Mouse (Mus musculus) v-Abl transformed pro-B cells (cell line): ENCODE data around the gene Tmem110.

Experiments
- in situ Hi-C, 2 experiments: fragments of 400-800 bp; cut with MboI; formaldehyde crosslinking; loops; one replicate each; pipeline ENCODE4 v1.15.1; 2025; ENCODE audit not compliant: unreplicated experiment in 2 of 2

Tmem110 gene

DNA sequence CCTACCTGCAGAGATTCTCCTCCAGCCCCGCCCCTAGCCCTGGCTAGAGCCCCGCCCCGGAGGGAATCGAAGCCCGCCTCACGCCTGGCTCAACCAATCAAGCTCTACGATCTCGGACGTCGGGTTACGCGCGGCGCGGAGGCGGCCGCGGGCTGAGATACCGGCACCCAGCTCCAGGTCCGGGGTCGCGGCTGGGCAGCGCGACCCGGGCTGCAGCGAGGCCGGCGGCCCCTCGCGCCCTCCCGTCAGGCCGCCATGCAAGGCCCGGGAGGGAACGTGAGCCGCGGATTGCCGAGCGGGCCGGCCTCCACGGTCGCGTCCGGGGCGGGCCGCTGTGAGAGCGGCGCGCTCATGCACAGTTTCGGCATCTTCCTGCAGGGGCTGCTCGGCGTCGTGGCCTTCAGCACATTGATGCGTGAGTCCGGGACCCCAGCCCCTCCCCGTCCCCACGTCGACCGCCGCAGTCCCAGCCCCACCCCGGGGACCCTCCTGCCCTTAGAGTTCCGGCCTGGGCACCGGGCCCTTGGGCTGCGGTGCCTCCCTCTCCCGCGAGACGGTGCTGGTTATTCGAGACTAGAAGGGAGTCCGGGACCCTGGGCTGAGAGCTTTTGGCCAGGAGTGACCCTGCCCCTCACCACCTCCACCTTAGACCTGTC is at the start of gene Tmem110:
TSS of gene Tmem110 (plus strand) at position 115 of the 656 bp plus-strand sequence.
- in situ Hi-C loops, result no loop called here

GRCm38 (mm10) chr14:30784614-30785013 is 40.8 kb upstream of the Tmem110 start:
- in situ Hi-C loops, result no loop called here

GRCm38 (mm10) chr14:30789471-30789870 is 35.9 kb upstream of the Tmem110 start:
- in situ Hi-C loops, result no loop called here

DNA sequence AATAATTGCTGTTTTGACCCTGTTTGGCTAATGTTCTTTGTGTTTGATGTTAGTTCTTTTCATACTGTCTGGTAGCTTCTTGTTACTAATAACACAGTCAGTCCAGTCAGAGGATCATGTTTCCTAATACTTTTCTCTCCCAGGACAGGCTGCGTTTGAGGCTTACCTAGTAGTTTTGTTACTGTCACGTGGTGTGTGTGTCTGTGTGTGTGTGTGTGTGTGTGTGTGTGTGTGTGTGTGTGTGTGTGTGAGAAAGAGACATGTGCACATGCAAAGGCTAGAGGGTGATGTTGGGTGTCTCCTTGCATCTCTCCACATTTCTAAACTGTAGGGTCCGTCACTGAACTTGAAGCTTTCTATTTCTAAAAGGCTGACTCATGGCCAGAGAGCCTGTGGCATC is 32.5 kb upstream of the Tmem110 start:
- in situ Hi-C loops, result no loop called here

DNA sequence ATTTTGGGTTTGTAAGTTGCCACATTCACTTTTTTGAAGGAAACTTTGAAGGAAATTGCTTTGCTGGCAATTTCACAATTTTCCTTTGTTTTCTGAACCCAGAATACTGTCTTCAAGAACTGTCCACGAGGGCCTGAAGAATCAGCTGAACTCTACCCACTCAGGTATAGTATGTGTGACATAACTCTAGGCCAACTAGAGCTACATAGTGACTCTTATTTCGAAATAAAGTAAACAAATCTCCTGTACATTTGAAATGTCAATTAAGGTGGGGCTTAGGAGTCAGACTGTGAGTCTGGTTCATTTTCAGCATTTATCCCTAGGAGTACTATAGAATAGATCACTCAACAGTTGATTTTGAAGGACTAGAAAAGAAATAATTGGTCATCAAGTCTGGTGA is 23.6 kb upstream of the Tmem110 start:
- in situ Hi-C loops, result no loop called here

- in situ Hi-C loops, result no loop called here
These were observed 4.3 kb upstream of the Tmem110 start for GRCm38 (mm10) chr14:30821136-30821535.

- in situ Hi-C loops, result no loop called here
These were observed 864 bp upstream of the Tmem110 start for GRCm38 (mm10) chr14:30824456-30824995.

GRCm38 (mm10) chr14:30825021-30825475 is 342 bp upstream of the Tmem110 start:
- in situ Hi-C loops, result no loop called here

DNA sequence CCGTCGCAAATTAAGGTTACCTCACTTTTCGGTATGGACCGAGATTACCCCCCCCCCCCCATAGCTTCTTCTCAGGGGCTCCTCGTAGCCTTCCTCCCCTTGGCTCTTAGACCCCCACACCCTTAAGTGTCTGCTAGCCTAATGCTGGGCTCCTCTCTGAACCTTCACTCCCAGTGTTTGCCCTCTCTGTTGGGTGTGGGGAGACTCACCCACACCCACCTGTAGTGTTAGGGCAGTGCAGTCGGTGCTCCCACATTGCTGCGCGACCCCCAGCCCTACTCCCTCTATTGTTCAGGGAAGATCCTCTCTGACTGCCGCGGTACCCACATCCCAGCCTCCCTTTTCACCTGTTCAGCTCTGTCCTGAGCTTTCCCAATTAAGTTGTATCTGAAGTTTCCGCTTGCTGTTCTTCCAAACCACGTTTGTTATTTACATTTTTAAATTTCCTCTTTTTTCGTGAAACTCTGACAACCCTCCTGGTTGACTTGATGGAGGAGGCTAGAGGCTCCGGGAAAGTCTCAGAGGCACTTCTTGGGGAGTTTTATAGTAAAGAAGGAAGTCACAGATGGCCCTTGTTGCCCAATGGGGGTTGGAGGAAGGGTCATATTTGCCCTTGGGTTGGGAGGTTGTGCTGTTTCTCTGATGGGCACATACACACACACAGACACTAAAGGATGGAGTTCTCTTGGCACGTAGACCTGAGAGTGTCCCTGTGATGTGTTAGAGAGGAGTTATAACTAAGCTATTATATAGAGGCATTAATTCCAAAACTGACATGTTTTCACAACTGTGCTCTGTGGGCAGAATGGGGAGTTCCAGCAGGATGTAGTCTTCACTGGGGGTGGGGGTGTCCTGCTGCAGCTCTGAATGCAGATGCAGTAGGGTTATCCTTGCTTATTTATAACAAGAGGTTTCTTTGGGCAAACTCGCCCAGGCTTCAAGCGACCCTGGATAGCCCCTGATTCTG is 1.1 kb downstream of the Tmem110 start:
- in situ Hi-C loops, result no loop called here

GRCm38 (mm10) chr14:30827480-30827879 is 2.1 kb downstream of the Tmem110 start:
- in situ Hi-C loops, result no loop called here

GRCm38 (mm10) chr14:30828077-30828476 is 2.7 kb downstream of the Tmem110 start:
- in situ Hi-C loops, result no loop called here

GRCm38 (mm10) chr14:30828635-30829460 is 3.5 kb downstream of the Tmem110 start:
- in situ Hi-C loops, result no loop called here

- in situ Hi-C loops, result no loop called here
These were observed 12.1 kb downstream of the Tmem110 start for GRCm38 (mm10) chr14:30837416-30837996.

DNA sequence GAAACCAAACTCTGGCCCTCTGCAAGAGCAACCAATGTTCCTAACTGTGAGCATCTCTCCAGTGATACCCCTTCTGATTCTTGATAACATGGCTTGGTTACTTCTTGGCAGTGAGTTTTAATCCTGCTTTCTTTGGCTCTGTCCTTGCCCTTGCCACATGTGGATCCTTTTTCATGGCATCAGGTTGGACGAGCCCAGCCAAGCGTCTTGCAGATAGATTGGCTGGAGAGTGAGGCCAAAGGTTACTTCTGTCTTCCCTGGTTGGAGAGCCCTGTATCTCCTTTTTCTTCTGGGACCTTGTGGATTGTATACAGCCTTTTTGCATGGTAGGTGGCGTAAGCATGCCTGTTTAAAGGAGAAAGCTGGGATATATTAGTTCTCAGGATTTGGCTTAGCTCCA is 18.3 kb downstream of the Tmem110 start:
- in situ Hi-C loops, result no loop called here

GRCm38 (mm10) chr14:30850504-30850903 is 25.1 kb downstream of the Tmem110 start:
- in situ Hi-C loops, result loop anchor here (5.0 to 10.0 kb wide), 2 partner anchors 136 to 153 kb away; partner anchors contain the start of gene Sfmbt1 (in 1 of the 2)

DNA sequence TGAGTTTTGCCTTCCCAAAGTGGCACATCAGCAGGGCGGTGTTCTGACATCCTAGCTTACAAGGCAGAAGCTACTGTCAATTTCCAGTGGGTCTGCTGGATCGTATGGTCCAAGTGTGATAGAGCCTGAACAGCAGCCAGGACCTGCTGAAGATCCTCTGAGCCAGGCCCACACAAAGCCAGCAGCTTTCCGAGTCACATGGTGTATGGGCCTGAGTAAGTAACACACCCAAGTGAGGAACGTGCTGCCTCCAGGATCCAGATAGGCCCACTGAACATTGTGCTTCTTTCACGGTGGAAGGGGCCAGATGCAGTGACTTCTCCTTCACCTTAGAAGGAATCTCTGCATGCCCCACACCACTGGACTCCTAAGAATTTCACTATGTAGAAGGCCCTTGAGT is 26.9 kb downstream of the Tmem110 start:
- in situ Hi-C loops, result loop anchor here (5.0 to 10.0 kb wide), 2 partner anchors 138 to 155 kb away; partner anchors contain the start of gene Sfmbt1 (in 1 of the 2)

- in situ Hi-C loops, result loop anchor here in 1 of 2 experiments (5.0 to 10.0 kb wide), 2 partner anchors 141 to 268 kb away; partner anchors contain the start of gene Sfmbt1
These were observed 29.9 kb downstream of the Tmem110 start for GRCm38 (mm10) chr14:30855316-30855715.

GRCm38 (mm10) chr14:30856885-30857507 is 31.6 kb downstream of the Tmem110 start:
- in situ Hi-C loops, result loop anchor here in 1 of 2 experiments (5.0 to 10.0 kb wide), 2 partner anchors 142 to 270 kb away; partner anchors contain the start of gene Sfmbt1

DNA sequence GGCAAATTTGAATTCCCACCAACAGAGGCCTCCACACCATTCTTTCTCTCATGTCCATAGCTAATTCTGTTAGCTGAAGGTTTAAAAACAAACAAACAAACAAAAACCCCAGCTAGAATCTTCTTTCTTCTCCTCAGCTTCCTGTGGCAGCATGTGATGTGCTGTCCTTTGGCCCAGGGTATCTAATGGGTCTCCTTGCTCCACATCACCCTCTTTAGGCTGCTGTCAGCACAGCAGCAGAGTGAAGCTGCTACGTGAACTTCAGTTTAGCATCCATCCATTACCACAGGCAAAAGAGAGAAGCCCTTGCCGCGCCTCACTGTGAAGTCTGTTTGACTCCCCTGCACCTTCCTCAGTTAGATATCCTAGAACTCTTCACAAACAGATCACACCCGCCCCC is 32.6 kb downstream of the Tmem110 start:
- in situ Hi-C loops, result loop anchor here in 1 of 2 experiments (5.0 to 10.0 kb wide), 2 partner anchors 143 to 271 kb away; partner anchors contain the start of gene Sfmbt1
